Mouse (Mus musculus) cortical plate, adult 2 months (tissue): Measurements from ENCODE around the gene Tnxb.
A peak's percentile ranks its signal among the peaks of the same experiment; 100 is the strongest.

Source experiments
- CTCF ChIP-seq: fragments of 200-500 bp; IDR thresholded peaks from 2 replicates; pipeline ENCODE4 v1.5.1; 2011; ENCODE audit warnings: mild to moderate bottlenecking, control low read depth, low read length; ENCODE audit not compliant: insufficient read depth; ENCODE audit errors: extremely low read depth
- POLR2A ChIP-seq: fragments of 200-500 bp; IDR thresholded peaks from 2 replicates; pipeline ENCODE4 v1.6.1; 2011; ENCODE audit warnings: mild to moderate bottlenecking, low read length, control low read depth; ENCODE audit not compliant: insufficient read depth; ENCODE audit errors: extremely low read depth

DNA sequence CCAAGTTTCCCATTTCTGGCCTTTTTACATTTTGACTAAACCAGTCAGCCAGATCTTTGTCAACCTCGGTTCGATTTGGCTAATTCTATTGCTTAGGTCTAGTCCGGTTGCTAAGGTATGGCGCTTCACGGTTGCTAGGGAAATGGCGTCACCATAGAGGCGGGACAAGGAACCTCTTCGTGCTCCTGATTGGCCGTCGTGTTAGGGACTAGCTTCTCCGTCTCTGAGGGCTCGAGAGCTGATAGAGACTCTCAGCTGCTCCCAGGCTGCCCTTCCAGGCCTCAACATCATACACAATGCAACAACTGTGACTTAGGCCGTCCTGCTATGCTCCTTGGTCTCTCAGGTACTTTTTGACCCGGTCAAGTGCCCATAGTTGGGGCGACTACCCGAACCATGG, 25.7 kb upstream of the Tnxb start, which contains the start of gene Fkbpl:
- TF ChIP-seq POLR2A = peak; percentile 85
- no peak for TF ChIP-seq CTCF
